Mouse (Mus musculus) embryonic fibroblast, embryonic 13.5 days (primary cell): ENCODE data around the gene Gm10203.

ENCODE experiments used
- CTCF ChIP-seq: IDR thresholded peaks from 2 replicates; pipeline ENCODE4 v1.5.1; 2011; ENCODE audit warnings: mild to moderate bottlenecking, control low read depth, low read length, moderate library complexity, borderline replicate concordance; ENCODE audit not compliant: insufficient read depth
- POLR2A ChIP-seq: IDR thresholded peaks from 2 replicates; pipeline ENCODE4 v1.6.1; 2011; ENCODE audit warnings: low read depth, mild to moderate bottlenecking, control low read depth, low read length, moderate library complexity

GRCm38 (mm10) chr6:149093465-149093864, 36.5 kb upstream of the Gm10203 start:
- TF ChIP-seq CTCF (no peak), POLR2A (no peak)
